Mouse (Mus musculus) erythroblast, embryonic 14.5 days (primary cell): ENCODE measurements around the gene Tldc2. TPM values are rescaled to one million over a fixed set of nuclear protein-coding genes. Genes with fewer than 3 reads are reported as not detected.

Experiments
- H3K27me3 ChIP-seq: 2 replicates; pipeline ENCODE4 v1.6.1; 2012; ENCODE audit warnings: inconsistent platforms; ENCODE audit not compliant: control insufficient read depth
- H3K36me3 ChIP-seq: 2 replicates; pipeline ENCODE4 v1.6.1; 2012; ENCODE audit warnings: mild to moderate bottlenecking, inconsistent platforms; ENCODE audit not compliant: control insufficient read depth
- H3K4me1 ChIP-seq: 2 replicates; pipeline ENCODE4 v1.6.1; 2012; ENCODE audit warnings: inconsistent platforms; ENCODE audit not compliant: control insufficient read depth
- H3K4me3 ChIP-seq: replicated peaks from 2 replicates; pipeline ENCODE3; 2012; ENCODE audit warnings: moderate library complexity, mild to moderate bottlenecking, inconsistent platforms
- H3K9me3 ChIP-seq: 2 replicates; pipeline ENCODE4 v1.6.1; 2012; ENCODE audit warnings: low read length, inconsistent platforms, mixed read lengths; ENCODE audit not compliant: control insufficient read depth
- GATA1 ChIP-seq: IDR thresholded peaks from 2 replicates; pipeline ENCODE4 v1.6.1; 2012; ENCODE audit warnings: low read length, inconsistent platforms, mixed read lengths
- TAL1 ChIP-seq: IDR thresholded peaks from 3 replicates; pipeline ENCODE4 v1.6.1; 2012; ENCODE audit warnings: low read length, inconsistent platforms, mixed read lengths
- polyA plus RNA-seq: library from polyadenylated mRNA; stranded (reverse); fragments of >175 nt; gene quantifications from 2 replicates; pipeline ENCODE4 v1.2.3, GENCODE M21; 2012

The Tldc2 gene
- polyA plus RNA-seq, 1 experiment = not detected

DNA sequence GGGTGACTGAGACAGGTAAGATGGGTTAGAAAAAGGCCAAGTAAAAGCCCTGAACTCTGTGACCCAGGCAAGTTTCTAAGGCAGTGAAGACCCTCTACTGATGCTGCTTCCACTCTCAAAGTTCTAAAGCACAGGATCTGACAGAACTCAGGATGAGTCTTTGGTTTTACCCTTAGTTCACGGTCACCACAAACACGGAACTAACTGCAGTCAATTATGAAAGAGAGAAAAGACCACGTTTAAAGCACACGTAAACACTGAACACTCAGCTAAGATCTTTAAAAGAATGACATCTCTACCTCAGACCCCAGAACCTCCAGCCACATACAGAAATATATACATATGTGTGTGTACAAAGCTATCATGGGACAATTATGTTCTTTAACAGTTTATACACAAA, 42.2 kb downstream of the Tldc2 start:
- no peaks in the 10 kb centered on the region for H3K9me3 ChIP-seq
- no peak for TF ChIP-seq GATA1
- TF ChIP-seq TAL1 = no peak
- peaks cover 52% of the 10 kb centered on the region for H3K36me3 ChIP-seq
- peaks cover 33% of the 10 kb centered on the region for H3K4me1 ChIP-seq
- H3K4me3 ChIP-seq = no peak overlapping the region
- no peaks in the 10 kb centered on the region for H3K27me3 ChIP-seq

DNA sequence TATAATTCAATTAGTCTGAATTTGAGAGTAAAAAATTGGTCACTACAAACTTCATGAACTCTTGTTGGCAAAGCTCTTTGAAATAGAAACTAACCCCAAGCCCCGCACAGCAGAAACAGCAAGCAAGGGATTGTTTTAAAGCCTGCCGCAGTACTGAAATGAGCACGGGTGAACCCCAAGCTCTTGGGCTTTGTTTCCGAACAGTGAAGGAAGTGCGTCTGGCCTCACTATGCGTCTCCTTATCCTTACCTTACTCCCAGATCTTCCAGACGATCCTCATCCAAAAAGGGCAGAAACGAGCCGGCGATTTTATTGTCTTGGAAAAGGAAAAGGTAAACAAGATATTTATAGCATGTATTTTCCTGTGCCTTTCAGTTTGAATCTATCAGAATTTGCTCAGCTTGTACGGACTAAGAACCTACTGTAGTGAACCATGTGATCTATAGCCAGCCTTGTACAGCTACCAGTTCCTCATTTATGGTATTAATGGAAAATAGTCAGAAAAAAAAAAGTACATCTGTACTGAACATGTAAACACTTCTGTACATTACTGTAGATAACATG, 42.8 kb downstream of the Tldc2 start:
- Histone ChIP-seq H3K9me3 (no peaks in the 10 kb centered on the region), H3K27me3 (no peaks in the 10 kb centered on the region), H3K36me3 (peaks cover 49% of the 10 kb centered on the region), H3K4me3 (no peak overlapping the region), H3K4me1 (peaks cover 38% of the 10 kb centered on the region)
- TF ChIP-seq TAL1 (no peak), GATA1 (no peak)

DNA sequence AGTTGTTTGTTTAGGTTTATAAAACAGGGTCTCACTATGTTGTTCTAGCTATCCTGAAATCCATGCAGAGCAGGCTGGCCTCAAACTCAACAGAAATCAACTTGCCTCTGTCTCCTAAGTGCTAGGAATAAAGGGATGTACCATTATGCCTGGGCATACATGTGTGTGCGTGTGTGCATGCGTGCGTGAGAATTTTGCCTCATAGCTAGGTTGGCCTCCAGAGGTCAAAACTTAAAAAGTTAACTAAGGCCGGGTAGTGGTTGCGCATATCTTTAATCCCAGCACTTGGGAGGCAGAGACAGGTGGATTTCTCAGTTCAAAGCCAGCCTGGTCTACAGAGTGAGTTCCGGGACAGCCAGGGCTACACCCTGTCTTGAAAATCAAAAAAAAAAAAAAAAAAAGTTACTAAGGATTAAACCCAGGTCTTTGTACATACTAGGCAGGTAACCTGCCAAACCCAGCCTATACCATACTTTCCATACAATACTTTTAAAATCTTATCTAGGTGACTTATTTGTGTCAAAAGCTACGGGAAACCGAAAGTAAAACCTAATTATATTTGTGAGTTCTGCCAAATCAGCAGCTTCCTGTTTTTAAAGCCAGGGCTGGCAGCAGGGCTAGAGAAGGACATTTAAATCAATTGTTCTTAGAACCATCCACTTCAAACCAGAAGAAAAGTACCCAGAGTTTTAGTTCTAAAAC, 44.1 kb downstream of the Tldc2 start:
- H3K27me3 ChIP-seq = no peaks in the 10 kb centered on the region
- no peak for TF ChIP-seq TAL1
- TF ChIP-seq GATA1 = no peak
- H3K9me3 ChIP-seq = no peaks in the 10 kb centered on the region
- peaks cover 37% of the 10 kb centered on the region for H3K36me3 ChIP-seq
- peaks cover 50% of the 10 kb centered on the region for H3K4me1 ChIP-seq
- H3K4me3 ChIP-seq = peak overlapping the region; percentile 61

DNA sequence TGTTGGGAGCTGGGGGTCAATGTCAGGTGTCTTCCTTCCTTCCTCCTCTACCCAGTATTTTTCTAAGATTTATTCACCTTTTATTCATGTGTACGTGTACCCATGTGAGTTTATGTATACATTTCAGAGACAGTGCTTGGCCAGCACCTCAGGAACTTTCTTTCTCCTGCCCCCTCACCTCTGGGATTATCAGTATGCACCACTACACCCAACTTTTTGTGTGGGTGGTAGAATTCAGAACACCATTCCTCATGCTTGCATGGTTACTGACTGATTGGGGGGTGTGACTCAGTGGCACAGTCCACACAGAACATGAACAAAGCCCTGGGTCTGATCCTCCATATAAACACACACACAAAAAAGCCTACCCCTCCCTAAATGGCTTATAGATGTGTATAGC, 45.2 kb downstream of the Tldc2 start:
- H3K36me3 ChIP-seq = peaks cover 26% of the 10 kb centered on the region
- no peaks in the 10 kb centered on the region for H3K9me3 ChIP-seq
- H3K27me3 ChIP-seq = no peaks in the 10 kb centered on the region
- H3K4me1 ChIP-seq = peaks cover 58% of the 10 kb centered on the region
- no peak overlapping the region for H3K4me3 ChIP-seq
- TF ChIP-seq GATA1 = no peak
- no peak for TF ChIP-seq TAL1

DNA sequence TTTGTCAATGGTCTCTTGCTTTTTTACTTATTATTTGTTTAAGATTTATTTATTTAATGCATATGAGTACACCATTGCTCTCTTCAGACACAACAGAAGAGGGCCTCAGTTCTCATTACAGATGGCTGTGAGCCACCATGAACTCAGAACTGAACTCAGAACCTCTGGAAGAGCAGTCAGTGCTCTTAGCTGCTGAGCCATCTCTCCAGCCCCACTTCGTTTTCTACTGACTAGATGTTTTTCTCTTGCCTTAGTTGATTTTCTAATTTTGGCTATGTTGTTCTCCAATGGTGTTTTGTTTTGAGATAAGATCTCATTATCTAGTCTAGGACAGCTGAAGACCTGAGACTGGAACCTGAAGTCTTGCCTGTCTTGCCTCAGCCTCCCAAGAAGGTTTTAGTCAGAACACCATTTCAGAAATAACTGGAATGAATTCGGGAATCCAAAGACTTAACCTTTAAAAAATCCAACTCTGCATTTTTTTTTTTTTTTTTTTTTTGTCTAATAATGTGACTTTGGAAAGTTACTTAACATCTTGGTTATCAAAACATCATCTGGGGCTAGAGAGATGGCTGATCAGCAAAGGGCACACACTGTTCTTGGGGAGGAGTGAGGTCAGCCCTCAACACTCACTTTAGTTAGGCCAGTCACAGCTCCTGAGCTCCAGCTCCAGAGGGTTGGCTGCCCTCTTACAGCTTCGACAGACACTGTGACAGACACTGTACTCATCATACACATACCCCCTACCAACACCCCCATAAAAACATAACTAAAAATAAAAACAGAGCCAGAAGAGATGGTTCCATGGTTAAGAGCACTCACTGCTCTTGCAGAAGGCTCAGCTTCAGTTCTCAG, 46.1 kb downstream of the Tldc2 start:
- Histone ChIP-seq H3K36me3 (peaks cover 20% of the 10 kb centered on the region), H3K9me3 (no peaks in the 10 kb centered on the region), H3K4me1 (peaks cover 61% of the 10 kb centered on the region), H3K4me3 (peak overlapping the region; percentile 35), H3K27me3 (no peaks in the 10 kb centered on the region)
- TF ChIP-seq GATA1 = no peak
- TF ChIP-seq TAL1 = no peak

DNA sequence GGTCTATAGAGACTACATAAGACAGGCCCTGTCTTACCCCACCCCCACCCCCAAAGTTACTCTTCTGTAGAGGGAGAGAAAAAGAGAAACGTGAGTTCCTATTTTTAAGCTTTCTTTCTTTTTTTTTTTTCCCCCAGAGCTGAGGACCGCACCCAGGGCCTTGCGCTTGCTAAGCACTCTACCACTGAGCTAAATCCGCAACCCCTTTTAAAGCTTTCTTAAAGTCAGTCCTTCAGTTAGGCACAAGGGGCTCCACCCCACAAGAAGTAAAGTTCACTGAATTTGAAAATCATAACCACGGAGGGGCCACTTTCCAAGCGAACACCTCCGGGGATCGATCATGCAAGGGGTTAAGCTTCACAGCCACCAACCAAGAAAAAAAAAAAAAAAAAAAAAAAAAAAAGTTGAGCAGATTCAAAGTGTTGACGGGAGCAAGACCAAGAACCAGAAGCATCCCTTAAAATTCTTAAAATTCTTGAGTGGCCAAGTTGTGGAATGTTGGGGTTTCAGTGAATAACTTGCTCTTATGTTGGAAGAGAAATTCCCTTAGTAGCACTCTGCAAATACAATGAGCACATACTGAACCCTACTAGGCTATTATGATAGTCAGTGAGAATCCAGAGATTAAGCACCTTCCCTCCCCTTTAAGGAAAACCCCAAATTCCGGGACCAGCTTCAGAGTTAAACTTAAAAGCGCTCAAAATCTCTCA, 47.1 kb downstream of the Tldc2 start:
- Histone ChIP-seq H3K27me3 (no peaks in the 10 kb centered on the region), H3K9me3 (no peaks in the 10 kb centered on the region), H3K4me1 (peaks cover 68% of the 10 kb centered on the region), H3K36me3 (peaks cover 10% of the 10 kb centered on the region), H3K4me3 (peak overlapping the region; percentile 73)
- TF ChIP-seq TAL1 (no peak), GATA1 (no peak)

DNA sequence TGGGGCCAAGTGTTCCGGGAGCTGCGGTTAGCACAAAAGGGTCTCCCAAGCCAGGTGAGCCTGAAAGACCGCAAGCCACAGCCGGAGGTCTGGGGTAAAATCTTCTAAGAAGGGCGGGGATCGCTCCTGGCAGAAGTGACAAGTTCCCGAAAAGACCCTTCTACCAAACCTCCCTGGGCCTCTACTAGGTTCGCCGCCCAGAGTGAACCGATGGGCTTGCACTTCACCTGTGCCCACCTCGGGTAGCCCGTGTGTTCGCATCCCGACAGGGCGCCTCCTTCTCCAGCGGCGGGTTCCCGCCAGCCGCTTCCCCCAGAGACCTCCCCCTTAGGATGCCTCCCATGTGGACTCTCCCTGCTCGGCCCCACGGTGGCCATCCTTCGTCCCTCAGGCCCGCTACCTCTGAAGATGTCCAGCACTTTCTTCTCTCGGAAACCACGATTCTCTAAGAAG, 47.6 kb downstream of the Tldc2 start:
- H3K9me3 ChIP-seq = no peaks in the 10 kb centered on the region
- TF ChIP-seq GATA1 = no peak
- TF ChIP-seq TAL1 = no peak
- H3K36me3 ChIP-seq = peaks cover 4% of the 10 kb centered on the region
- peak overlapping the region; percentile 73 for H3K4me3 ChIP-seq
- no peaks in the 10 kb centered on the region for H3K27me3 ChIP-seq
- peaks cover 72% of the 10 kb centered on the region for H3K4me1 ChIP-seq

DNA sequence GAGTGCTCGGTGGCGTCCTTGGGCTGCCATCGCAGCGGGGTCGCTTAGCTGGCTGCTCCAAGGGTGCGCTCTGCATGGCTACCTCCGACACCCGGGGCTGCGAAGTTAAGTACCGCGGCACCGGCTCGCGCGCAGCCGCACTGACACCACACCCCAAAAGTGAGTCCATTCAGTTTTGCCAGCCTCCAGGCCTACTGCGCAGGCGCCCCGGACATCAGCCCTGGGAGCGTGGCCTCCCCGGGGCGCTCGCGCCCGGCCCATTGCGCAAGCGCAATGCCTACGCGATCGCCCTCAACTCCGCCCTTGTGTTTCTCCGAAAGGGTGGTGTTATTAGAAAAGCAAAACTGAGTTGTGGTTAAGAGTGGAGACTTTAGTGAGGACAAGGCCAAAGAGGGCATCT, 48.2 kb downstream of the Tldc2 start, which contains the start of gene Samhd1:
TSS of gene Samhd1 (minus strand) at position 252 of the 400 bp plus-strand sequence.
- H3K36me3 ChIP-seq = no peaks in the 10 kb centered on the region; the same call in 1 of the 2 replicates
- H3K4me1 ChIP-seq = peaks cover 71% of the 10 kb centered on the region
- no peak for TF ChIP-seq TAL1
- TF ChIP-seq GATA1 = no peak
- no peaks in the 10 kb centered on the region for H3K9me3 ChIP-seq
- no peaks in the 10 kb centered on the region for H3K27me3 ChIP-seq
- H3K4me3 ChIP-seq = peak within 1 kb of the TSS; percentile 73
